12 mouse cellular contexts compared by ENCODE assay signal in the genomic region with DNA sequence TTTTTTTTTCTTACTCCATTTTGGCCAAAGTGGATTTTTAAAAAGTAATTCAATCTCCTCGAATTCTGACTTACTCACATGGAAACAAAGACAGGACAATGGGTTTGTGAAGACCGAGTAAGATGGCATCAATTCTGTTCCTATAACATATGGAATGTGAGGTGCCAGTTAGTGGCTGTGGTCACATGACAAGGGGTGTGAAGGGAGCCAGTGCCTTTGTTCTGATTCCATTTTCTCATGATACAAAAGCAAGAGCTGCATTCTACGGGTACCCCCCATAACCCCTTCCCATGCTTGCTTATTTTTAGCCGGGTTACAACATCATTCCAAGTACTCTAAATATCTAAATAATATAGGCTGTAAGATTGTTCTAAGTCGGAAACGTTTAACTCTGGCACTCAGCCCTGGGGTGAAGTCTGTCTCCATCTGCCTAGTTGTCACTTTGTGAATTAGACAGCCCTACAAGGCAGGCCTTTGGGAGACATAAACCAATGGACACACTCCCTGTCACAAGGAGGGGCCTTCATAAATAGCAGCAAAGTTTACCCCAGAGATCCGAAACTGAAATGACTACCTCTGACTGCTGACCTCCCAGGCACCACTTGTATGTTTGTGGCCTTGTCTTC.
"Had no signal": no experiment of that assay in that cellular context is flagged by ENCODE, and none has a peak within 500 bp of the region (broad histone marks: within the 10 kb centered on the region; RNA-seq: fewer than 3 reads in every experiment).

No protein-coding gene starts in this region.

- DNase-seq: kidney, adult 8-10 months; kidney, postnatal 25 days; lung, adult 2 months; lung, postnatal 36 days; right cerebral cortex, postnatal 14 days; thymus, postnatal 14 days had no signal

- H3K9ac ChIP-seq: liver, embryonic 15.5 days; midbrain, embryonic 15.5 days; neural tube, embryonic 13.5 days had no signal

- H3K36me3 ChIP-seq: liver, embryonic 15.5 days; midbrain, embryonic 15.5 days; neural tube, embryonic 13.5 days had no signal

- ATAC-seq: midbrain, embryonic 15.5 days had no signal

- H3K4me1 ChIP-seq: liver, embryonic 15.5 days had no signal

- H3K4me2 ChIP-seq: liver, embryonic 11.5 days; liver, embryonic 15.5 days; midbrain, embryonic 15.5 days; neural tube, embryonic 13.5 days had no signal

- H3K27me3 ChIP-seq: liver, embryonic 15.5 days; midbrain, embryonic 15.5 days; neural tube, embryonic 13.5 days had no signal

- H3K9me3 ChIP-seq: limb, embryonic 10.5 days; liver, embryonic 15.5 days; midbrain, embryonic 15.5 days; neural tube, embryonic 13.5 days had no signal

- H3K27ac ChIP-seq: left cerebral cortex, adult 2 months; limb, embryonic 10.5 days; liver, embryonic 15.5 days had no signal

- H3K4me3 ChIP-seq: left cerebral cortex, adult 2 months; limb, embryonic 10.5 days; liver, embryonic 15.5 days; midbrain, embryonic 15.5 days; neural tube, embryonic 13.5 days had no signal
